Mouse (Mus musculus) lung, adult 2 months (tissue): ENCODE results near the gene Mettl16.

Experiments used
- CTCF ChIP-seq: fragments of 200-500 bp; IDR thresholded peaks from 2 replicates; pipeline ENCODE4 v1.5.1; 2011; ENCODE audit warnings: mild to moderate bottlenecking, low read length, control low read depth; ENCODE audit not compliant: insufficient read depth
- POLR2A ChIP-seq: fragments of 200-500 bp; IDR thresholded peaks from 2 replicates; pipeline ENCODE4 v1.6.1; 2011; ENCODE audit warnings: low read depth, mild to moderate bottlenecking, control low read depth, low read length, borderline replicate concordance; ENCODE audit errors: extremely low read depth

DNA sequence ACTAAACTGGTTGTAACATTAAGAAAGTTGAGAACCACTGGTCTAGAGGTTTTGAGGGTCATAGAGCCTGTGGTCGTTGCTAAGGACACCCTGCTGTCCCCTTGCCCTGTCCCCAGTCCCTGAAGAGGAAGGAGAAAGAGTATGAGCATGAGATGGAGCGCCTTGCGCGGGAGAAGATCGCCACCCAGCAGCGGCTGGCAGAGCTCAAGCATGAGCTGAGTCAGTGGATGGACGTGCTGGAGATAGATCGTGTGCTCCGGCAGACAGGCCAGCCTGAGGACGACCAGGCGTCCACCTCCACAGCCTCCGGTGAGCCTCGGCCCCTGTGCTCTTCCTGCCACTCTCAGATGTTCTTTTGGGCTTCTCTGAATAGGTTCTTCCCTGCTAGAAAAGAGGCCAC lies 71.4 kb downstream of the Mettl16 start:
- TF ChIP-seq POLR2A, result no peak
- TF ChIP-seq CTCF, result no peak
